Mouse (Mus musculus) T-helper 1 cell (primary cell): ENCODE data around the gene Tmem41b.
"Not testable (repeated sequence)": the region's sequence is repeated elsewhere in the genome, so short reads cannot be mapped to it uniquely, and the experiment has no call there.

Source experiments
- in situ Hi-C: fragments of 300-600 bp; cut with MboI, MseI; formaldehyde crosslinking; loops from one replicate; pipeline ENCODE4 v1.15.1; 2025; ENCODE audit warnings: high pct_unique_total_duplicates

Tmem41b gene

DNA sequence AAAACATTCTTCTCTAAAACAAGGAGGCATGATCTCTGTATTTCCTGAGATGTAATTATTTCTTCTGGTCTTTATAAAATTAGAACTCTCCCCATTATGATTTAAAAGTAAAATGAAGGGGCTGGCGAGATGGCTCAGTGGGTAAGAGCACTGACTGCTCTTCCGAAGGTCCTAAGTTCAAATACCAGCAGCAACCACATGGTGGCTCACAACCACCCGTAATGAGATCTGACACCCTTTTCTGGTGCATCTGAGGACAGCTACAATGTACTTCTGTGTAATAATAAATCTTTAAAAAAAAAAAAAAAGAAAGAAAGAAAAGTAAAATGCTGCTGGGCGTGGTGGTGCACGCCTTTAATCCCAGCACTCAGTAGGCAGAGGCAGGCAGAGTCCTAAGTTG lies 9.6 kb downstream of the Tmem41b start:
- in situ Hi-C loops, result not testable (repeated sequence)

DNA sequence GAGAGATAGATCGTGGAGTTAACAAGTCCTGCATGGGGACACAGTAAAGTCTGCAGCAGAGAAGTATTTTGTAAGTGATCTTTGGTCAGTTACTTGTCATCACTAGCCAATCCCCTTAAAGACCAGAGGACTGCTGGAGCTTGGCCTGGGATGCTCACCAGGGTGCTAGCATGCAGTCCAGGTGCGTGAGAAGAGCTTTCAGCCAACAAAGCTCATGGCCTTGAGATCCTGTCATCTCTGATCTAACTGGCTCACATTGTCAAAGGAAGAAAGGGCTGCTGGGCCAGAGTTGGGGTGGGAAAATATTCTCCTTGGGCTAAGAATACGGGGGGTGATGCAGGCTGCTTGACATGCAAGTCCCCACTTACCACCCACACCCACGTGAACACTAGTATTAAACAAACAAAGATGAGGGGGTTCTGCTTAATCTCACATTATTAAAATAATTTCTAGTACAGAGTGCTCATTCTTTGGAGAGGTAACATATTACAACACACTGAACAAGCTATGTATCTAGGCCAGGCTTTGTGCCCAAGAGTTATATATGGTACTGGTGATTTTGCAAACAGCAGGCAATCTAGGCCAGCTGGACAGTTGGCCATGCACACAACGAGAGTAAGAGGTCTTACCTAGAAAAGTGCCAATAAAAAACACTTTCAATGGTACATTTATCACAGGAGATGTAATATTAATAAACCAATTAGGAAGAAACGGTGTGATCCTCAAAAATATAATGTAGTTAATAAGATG lies 10.6 kb downstream of the Tmem41b start:
- in situ Hi-C loops, result no loop called here

DNA sequence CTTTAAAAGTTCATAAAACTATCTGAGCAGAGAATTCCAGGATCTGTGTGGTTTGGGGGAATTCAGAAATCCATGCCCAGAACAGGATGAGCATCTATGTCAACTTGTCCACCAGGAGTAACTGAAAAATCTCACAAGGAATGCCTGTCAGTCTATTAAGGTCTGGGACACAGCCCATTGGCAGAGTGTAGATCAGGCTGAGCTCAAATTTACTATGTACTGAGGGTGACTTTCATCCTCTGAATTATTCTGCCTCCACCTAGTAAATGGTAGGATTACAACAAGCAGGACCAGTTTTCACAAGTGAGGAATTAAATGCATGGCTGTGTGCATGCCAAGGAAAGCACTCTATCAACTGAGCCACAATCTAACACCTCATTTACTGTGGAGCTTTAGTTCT lies 17.2 kb downstream of the Tmem41b start:
- in situ Hi-C loops, result no loop called here

DNA sequence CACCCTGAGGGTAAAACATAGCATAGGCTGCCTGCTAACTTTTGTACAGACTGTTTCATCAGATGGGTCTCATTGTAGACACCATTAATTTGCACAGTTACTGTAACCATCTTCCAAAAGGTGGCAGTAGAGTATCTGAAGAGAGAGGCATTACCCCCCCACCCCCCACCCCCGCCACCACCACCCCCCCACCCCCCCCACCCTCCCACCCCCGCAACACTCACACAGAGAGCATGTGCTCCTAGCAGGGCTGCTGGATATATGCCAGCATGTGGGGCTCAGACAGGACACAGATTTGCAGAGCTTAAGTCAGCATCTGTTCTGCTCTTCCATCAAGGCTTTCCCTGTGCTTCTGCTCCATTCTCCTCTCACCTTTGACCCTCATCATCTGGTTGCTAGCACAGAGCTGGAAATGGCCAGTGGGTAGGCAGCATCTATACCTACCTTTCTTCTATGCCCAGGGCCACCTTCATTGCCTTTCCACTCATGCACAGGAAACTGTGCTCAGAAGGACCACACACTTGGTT lies 17.7 kb downstream of the Tmem41b start:
- in situ Hi-C loops, result no loop called here

DNA sequence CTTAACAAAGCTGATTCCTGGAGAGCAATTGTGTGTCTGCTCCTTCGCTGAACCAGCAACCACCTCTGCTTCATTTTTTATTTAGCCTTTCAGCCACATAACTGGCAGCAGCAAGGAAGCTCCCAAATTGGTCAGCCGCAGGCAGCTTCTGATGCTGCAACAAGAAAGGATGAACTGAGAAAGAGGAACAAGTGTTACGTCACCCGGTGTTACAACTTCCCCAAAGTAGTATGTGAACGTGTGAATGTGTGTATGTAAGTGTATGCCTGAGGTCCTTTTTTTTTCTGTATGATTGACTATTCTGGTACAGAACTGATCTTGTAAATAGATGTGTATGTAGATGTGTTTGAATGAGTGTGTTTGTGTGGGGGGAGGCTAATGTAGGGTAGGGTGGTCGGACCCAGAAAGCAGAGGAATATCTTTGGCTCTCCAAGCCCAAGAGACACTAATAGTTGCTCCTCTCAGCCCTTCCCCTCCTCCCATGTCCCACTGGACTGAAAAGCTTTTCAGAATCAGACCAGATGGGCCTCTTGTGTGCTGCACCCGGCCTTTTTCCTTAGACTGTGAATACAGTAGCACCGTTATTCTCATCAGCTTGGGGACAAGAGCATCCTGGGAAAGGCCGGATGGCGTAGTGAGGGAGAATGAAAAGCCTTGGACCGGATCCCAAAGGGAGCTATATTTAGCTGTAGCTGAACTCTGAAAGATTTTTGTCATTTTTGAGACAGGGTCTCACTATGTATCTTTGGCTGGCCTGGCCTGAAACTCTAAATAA lies 18.7 kb downstream of the Tmem41b start:
- in situ Hi-C loops, result no loop called here

DNA sequence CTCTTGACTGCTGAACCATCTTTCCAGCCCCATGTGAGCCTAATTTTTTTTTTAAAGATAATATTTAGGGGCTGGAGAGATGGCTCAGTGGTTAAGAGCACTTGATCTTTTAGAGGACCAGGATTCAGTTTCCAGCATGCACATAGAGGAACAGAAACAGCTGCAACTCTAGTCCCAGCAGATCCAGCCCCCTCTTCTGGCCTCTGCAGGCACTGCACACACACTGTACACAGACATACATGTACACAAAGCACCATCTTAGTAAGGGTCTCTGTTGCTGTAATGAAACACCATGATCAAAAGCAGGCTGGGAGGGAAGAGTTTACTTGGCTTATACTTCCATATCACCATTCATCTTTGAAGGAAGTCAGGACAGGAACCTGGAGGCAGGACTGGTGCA lies 21.1 kb downstream of the Tmem41b start:
- in situ Hi-C loops, result no loop called here

DNA sequence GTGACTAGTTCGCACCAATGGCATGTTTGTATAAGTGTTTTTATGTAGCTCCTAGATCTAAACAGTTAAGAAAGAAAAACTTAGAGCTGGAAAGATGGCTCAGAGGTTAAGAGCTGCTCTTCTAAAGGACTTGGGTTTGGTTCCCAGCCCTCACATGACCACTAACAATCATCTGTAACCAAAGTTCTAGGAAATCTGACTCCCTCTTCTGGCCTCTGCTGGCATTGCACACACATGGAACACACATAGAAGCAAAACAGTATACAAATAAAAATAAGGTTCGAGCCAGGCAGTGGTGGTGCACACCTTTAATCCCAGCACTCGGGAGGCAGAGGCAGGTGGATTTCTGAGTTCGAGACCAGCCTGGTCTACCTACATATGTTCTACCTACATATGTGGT lies 23.0 kb downstream of the Tmem41b start:
- in situ Hi-C loops, result no loop called here

DNA sequence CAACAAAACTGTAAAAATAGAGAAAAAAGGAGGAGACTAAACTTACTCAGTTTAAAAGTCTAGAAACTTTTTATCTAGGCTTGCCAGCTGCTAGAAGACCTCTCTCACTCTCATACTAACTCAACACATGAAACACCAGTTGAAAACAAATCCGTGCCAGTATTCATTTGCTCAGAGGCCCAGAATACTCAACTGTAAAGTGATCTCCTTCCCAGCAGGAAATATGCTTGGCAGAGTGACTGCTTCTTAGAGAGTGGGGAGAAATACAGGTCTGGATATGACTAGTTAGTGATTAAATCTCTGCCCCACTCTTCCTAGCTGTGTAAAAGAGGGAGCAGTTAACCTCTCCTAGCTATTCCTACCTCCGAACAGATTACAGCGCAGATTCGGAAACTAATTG lies 24.1 kb downstream of the Tmem41b start:
- in situ Hi-C loops, result no loop called here

DNA sequence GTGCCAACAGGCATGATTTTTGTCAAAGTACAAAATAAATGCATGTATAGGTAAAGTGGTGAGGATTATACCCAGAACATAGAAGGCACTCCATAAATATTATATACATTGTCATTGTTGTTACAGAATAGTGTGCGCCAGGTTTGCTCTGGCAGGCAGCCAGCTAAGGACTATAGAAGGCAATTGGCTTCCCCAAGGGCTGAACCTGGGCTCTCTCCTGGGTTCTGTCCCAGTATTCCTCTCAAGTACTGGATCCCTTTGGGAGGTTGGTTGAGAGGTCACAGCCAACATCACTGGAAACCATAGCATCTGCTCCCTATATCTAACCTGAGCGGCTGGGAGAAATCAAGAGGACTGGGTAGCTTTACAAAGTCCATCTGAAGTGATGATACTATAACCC lies 25.2 kb downstream of the Tmem41b start:
- in situ Hi-C loops, result no loop called here

DNA sequence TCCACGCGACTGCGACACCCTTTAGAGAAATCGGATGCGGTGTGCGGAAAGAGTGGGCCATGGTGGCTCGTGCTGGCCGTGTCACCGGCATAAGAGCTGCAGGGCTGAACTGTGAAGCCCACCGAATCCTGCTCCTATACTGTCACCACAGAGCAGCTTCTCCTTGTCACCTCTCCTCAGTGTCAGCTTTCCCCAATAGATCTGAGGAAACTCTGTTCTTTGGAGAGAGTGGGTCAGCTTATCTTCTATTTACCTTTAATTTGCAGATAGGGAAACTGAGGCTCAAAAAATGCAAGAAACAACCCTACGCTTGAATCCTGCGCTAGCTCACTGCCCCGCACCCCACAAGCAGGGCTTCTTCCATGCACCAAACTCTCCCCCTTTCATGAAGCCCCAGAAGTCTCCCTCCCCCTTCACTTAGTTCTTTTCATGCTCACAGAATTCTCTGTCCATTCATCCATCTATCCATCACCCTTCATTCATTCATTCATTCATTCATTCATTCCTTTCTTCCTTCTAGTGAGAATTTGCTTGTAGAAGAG lies 26.0 kb downstream of the Tmem41b start:
- in situ Hi-C loops, result no loop called here

DNA sequence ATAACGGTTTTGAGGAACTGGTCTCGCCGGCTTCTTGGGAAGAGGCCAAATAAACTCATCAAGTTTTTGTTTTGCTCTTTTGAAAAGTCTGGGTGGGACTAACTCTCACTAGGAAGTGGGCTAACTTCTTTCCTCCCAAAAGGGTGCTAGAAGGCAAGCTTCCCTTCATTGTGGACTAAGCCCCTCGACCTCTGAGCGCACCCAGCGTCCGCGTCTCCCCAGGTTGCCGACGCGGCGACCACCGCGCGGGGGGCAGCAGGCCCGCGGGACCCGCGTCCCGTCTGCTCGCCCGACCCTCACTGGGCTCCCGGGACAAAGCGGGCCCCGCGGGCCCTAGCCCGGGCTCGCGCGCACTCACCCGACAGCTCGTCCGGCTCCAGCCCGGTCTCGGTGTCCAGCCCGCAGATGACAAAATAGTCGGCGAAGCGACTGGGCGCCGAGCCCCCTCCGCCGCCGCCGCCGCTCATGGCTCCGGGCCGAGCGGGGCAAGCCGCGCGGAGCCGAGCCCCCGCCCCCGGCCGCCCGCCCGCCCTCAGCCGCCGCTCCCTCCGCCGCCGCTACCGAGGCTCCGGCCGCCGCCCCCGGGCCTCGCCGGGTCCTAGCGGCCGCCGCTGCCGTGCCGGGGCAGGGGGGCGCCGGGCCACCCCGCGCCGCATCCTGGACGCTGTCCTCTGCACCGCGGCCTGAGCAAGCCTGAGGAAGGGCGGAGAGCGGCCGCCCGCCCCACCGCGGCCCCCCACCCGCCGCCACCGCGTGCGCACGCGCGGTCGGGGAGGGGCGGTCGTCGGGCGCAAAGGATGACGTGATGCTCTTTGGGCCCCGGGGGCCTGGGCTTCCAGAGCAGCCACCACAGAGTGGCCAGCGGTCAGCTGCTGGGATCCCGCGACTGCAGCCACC lies 26.8 kb downstream of the Tmem41b start, which contains the start of gene Dennd5a:
Dennd5a (minus strand) TSS at position 755 of the 897 bp plus-strand sequence.
- in situ Hi-C loops, result no loop called here

DNA sequence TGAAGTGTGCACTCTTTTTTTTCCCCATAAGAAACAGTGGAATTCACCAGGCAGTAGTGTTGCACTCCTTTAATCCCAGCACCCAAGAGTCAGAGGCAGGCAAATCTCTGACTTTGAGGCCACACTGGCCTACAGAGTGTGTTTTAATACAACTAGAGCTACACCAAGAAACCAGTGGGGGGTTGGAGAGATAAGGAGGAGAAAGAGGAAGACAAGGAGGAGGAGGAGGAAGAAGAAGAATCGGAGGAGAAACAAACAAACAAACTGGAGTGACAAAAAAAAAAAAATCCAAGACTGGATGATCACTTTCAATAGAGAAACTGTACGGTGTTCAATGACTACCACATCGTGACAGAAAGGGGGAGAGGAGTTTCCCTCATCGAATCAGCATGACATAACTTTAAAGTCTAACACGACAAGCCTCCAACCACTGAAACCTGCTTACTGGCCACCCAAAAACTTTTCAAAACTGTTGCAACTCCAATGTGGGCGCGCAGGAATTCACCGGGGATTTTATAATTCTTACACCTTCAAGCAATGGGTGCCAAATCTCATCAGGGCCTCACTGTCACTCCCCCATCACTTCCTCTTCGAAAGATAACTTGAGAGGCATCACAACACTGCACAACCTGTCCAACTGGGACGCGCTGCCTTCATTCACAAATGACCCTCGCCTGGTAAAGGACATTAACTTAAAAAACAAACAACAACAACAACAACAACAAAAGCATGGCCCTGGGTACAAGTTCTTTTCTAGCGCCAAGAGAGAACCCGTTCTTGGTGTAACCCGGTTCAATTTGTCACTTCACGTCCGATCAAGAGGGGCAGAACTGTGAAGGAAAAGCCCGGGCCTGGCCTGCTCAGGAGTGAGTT lies 27.6 kb downstream of the Tmem41b start:
- in situ Hi-C loops, result no loop called here

DNA sequence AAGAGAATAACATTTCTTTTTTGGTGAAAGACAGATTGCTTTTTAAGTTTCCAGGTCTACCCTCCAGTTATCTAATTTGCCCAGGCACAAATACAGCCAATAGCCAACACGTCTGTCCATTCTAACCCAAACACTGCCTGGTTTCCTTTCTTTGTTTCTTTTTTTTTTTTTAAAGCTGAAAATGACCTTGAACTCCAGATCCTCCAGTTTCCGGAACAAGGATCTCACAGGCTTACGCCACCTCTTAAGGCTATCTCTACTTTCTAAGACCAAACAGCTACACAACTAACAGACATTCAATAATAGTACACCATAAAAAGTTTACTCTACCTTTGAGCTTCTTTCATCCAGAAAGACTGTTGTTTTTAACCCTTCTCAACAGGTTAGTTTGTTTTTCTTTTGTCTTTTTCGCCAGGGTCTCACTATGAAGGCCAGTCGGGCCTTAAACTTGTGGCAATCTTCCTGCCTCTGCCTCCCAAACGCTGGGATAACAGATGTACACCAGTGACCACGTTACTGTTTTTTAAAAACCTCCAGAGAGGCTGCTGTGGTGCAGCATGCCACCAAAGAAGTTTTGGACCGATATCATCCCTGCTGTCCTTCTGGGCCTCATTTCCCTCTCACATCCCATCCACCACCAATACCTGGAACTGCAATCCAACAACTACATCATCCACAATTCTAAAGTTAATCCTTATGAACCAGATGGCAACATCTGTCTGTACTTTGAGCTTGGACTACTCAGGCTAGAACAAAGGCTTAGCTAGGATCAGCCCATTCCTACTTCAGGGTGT lies 28.5 kb downstream of the Tmem41b start:
- in situ Hi-C loops, result no loop called here

DNA sequence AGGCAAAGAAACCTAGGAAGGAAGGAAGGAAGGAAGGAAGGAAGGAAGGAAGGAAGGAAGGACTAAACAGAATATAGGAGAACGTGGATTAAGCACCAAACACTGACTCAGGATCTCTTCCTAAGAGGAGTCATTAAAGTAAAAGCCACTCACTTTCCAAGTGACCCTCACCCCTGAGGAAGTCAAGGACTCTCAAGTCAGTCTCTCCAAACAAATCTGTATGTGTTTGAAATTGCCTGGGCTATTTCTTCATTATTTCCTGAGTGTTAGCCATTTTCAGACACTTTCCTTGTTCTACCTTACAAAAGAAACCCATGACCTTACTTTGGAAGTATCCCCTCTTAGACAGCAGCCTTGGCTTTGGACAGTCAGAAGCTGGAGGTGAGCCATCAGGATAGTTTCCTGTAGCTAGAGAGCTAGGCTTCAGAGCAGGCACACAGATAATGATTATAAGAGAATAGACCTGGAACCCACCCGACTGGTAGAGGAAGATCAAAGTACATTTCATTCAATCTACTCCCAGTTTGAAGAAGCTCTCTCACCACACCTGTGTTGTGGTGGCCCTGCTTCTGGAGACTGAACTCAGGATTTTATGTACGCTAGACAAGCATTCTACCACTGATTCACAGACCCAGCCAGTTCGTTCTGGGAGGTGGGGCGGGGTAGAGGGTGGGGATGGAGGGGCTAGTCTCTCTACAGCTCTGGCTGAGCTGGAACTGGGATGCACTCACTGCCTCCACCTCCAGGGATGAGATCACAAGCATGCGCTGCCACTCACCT lies 31.9 kb downstream of the Tmem41b start:
- in situ Hi-C loops, result no loop called here

DNA sequence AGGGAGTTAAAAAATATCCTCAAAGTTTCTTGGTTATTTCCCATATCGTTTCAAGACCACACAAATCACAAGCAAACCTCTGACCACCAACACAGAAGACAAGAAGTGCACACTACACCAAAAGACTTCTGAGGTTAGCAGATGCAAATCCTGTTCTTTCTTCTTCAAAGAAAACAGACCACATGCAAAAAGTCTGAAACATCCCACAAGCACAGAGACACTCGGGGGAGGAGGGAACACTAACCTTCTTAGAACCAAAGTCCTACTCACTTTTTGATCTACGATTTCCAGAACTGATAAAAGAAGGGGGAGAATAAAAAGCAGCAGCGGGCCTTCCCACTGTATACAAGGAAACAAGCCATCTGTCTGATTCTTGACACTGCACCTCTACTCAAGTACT lies 35.4 kb downstream of the Tmem41b start:
- in situ Hi-C loops, result no loop called here

DNA sequence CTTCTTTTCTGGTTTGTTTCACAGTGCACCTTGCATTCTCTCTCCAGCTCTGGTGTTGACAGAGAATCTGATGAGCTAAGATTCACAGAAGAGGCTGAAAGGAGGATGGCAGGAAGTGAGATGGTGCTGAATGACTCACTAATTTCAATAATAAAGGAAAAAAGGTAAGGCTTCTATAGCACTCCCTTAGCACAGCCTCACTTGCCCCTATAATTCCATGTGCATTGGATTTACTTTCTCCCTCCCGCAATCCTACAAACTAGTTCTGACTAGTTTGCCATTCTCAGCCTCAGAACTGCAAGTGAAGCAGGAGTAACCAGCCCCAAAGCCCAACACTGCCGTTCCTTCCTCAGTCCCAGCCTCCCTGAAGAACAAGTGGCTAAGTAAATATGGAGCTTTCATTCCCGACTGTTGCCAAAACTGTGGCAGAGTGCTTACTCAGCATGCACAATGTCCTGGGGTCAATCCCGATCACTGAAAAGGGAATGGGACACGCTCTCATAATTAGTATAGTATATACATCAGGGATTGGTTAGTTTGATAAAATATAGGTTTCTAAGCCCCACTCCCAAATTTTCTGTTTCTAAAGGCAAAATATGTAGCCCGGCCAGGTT lies 42.2 kb downstream of the Tmem41b start:
- in situ Hi-C loops, result no loop called here

DNA sequence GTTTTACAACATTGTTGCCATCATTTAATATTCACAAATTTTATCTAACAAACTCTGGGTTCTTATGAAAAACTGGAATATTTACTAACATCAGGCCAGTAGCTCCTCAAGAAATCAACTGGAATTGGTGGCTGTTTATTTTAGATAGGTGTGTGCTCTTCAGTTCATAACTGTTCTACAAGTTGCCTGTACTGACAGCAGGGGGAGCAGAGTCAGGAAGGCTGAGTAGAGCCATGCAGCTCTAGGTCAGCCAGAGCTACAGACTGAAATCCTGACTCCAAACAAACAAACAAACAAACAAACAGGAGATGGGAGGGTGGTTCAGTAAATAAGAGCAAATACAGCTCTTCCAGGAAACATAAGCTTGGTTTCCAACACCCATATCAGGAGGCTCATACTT lies 57.1 kb downstream of the Tmem41b start:
- in situ Hi-C loops, result no loop called here

DNA sequence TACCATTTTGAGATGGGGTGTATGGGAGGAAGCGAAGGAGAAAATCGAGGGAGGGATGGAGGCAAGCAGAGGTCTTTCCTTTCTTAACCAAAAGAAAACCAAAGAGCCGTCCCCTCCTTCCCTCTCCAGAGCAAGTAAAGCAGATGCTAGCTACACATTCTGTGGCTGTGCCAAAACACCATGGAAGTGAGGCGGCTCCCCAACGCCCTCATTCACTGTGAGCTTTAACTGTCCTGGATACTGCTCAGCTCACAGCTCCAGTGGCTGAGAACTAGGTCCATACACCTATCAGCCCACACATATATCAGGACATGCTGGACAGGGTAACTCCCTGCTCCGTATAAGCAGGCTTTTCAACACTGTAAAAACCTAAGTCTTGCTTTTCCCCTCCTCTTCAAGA lies 58.4 kb downstream of the Tmem41b start:
- in situ Hi-C loops, result no loop called here

DNA sequence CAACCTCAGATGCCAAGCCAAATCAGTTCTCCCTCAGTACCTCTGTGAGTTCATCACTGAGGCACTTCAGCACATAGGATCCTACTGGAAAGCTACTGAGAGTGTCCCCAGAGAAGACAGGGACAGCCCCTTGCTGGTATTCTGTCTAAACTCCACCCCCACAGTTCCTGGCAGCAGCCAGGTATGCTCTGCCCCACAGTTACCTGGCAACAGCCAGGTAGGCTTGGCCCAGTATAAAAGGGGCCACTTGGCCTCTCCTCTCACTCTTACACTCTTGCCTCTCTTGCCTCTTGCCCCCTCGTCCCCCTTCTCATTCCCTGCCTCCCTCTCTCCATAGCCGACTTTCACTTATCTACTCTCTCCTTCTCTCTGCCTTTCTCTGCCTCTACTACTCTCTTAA lies 61.8 kb downstream of the Tmem41b start:
- in situ Hi-C loops, result no loop called here
